Mouse (Mus musculus): ENCODE measurements around the gene Sipa1l3.

Sipa1l3 gene

DNA sequence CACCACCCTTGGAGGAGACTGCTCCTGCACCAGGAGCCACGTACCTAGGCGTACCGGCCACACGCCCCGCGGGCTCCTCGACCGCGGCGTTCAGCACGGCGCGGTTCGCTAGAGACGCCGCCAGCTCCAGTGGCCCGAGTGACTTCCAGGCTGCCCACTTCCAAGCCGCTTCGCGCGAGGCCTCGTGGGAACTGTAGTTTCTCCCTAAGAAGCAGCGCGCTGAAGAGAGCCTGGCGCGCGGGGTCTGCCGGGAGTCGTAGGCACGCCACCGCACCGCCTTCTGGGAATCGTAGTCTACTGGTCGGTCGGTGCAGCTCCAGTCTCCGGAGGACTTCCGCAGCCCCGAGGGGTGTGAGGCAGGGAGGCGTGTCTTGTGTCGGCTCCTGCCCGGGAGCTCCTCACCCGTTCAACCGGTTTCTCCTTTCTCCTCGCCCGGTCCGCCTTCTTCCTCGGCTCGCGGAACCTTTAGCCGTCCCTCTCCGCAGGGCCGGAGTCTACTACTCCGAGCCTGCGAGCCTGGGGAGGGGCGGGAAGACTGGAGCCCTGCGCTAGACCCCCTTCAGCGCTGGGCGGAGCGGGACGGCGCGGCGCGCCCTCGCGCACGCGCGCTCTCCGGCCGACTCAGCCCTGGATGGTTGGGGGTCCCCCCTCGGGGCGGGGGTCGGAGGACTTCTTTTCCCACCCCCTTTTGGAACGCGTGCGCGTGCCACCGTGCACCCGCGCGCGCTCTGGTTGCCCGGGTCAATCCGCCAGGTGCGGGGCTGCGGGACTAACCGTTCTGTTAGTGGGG lies at the start of gene Sipa1l3:
Sipa1l3 (minus strand) TSS at position 221 of the 790 bp plus-strand sequence.
- DNase-seq, result peak; percentile 100

DNA sequence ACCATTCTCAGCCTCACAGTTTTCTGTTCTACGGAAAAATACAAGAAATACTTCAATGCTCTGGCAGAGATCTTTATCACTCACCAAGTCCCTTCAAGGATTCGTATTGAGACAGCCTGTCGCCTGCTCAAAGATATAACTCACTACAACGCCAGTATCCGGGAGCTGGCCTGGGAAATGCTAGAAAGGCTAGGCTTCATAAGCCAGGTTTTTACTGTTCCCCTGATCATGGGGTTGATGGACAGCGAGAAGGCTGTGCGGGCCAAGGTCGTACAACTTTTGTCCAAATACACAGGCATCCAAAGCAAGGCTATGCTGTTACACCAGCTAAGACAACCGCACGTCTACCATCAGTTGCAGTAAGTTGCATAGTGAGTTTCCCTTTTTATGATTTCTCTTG lies 44.6 kb upstream of the Sipa1l3 start:
- DNase-seq, result no peak

DNA sequence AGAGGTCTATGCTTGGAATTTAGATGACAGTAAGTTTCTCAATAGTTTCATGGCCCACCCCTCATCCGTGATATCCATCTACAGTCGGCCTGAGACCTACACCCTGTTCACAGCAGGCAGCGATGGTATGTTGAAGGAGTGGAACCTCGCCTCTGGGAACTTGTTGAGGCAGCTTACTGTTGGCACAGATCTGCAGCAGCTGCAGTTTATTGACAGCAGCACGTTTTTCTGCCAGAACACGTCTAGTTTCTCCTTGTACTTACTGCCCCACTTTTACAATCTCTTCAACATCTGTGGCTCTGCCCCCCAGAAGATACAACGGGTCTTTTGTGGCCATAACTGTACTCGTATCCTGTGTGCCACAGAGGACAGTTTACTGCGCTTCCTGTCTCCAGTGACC lies 42.6 kb upstream of the Sipa1l3 start:
- DNase-seq, result no peak

DNA sequence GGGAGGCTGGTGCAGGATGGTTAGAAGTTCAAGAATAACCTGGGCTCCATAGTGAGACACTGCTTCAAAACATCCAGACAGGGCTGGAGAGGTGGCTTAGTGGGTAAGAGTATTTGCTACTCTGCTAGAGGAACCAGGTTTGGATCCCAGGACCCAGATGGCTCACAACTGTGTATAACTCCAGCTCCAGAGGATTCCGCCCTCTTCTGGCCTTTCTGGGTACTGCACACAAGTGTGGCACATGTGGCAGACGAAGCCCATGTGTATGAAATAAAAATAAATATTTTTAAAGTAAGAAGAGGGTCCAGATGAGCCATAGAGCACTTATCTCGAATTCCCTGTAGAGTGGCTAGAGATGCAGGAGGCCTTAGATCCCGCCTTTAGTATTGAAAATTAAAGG lies 40.8 kb upstream of the Sipa1l3 start:
- no peak for DNase-seq

DNA sequence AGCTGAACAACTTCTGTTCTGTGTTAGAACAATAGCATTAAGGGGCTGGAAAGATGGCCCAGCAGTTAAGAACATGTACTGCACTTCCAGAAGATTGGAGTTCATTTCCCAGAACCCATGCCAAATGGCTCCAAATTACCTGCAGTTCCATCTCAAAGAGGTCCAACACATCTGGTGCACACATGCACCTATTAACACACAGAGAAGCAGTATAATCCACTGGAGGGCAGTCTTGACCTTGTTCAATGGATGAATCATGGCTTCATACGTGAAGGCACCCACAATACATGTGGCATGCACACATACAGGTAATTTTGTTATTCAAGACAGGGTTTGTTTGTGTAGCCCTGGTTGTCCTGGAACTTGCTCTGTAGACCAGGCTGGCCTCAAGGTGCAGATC lies 40.3 kb upstream of the Sipa1l3 start:
- DNase-seq, result peak; percentile 8

DNA sequence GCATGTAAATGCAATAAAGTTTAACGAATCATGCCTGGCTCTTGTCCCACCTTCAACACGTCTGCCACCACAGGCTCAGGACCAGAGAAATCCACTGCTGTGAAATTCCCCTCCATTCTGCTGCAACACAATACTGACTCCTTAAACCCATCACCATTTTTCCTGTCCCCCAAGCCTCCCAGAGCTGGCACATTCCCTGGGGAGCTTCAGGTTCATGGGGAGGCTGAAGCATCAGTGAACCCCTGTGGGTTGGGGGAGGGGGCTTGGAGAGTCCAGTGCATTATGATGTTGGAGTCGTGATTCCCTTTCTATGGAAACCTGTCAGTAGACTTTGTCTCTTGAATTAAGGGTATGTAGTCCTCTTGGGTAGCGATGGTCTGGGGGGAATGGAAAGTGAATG lies 37.8 kb upstream of the Sipa1l3 start:
- no peak for DNase-seq

DNA sequence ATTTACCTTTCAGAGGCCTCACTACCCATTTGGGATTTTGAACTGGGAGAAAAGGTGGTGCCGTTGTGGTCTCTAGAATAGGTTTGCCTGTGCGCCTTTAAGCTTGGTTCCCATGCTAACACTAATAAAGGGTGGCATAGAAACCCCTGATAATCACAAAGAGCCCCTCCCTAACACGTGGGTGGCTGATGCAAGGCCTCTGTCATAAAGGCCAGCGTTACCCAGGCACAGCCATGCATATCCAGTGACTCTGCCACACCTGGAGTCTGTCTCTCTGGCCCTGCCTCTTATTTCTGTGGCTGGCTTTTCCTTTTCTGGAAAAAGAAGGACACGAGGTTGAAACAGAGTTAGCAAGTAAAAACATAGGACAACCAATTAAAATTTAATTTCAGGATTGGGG lies 37.1 kb upstream of the Sipa1l3 start:
- DNase-seq, result no peak

DNA sequence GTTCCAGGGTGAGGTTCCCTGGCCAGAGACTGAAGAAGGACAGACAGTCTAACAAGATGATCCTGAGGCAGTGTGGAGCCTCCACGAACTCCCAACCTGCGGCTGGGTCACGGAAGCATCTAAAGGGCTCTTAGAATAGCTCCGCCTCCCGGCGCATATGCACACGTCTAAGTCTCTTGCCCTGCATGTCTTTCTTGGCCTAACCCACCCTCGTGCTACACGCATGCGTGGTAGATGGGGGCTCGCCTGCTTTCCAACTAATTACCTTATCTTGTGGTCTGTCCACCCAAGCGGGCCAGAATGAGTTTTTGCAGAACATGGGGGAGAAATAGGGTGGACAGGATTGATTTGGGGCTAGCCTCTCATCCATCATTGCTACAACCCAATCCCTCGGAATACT lies 36.6 kb upstream of the Sipa1l3 start:
- no peak for DNase-seq

DNA sequence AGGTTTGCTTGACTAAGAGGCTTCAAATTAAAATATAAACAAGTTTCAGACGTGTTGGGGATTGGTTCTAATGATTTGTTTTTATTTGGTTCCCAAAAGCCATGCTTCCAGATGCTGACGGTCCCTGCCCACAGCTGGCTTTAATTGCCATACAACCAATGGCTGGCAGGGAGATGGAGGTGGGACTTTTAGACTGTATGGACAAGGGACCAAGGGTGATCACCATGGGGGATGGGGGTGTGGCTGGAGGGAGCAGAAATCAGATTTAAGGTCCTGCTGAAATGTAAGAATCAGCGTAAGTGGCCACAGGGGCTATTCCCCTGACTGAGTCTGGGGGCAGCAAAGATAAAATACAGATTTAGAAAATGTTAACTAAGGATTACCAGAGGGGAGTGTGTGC lies 32.2 kb upstream of the Sipa1l3 start:
- peak; percentile 8 for DNase-seq

DNA sequence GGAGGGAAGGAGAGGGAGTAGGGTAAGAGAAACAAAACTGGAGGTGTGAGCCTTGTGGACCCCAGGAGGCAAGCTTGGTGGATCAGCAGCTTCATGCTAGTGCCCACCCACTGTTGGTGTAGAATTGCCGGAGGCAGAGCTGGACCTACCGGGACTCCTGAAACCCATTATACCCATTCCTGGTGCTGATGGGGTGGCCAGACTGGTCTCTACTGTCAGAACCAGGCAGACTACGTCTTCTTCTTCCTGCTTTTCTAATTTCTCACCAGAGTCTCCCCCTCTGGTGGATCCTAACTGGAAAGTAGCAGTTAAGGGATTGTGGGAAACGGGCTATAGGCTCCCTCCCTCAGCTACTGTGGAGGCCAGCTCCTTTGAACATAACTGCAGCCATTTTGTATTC lies 23.2 kb upstream of the Sipa1l3 start:
- DNase-seq, result no peak

DNA sequence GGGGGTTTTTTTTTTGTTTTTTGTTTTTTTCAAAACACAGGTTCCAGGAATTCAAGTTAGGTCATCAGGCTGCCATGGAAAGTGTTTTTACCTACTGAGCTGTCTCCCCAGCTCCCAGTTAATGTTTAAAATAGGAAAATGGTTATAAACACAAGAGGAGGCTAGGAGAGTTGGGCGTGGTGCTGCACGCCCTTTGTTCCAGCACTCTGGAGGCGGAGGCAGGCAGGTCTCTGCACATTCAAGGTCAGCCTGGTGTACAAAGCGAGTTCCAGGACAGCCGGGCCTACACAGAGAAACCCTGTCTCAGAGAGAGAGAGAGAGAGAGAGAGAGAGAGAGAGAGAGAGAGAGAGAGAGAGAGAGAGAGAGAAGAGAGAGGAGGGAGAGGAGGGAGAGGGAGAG lies 22.7 kb upstream of the Sipa1l3 start:
- no peak for DNase-seq

DNA sequence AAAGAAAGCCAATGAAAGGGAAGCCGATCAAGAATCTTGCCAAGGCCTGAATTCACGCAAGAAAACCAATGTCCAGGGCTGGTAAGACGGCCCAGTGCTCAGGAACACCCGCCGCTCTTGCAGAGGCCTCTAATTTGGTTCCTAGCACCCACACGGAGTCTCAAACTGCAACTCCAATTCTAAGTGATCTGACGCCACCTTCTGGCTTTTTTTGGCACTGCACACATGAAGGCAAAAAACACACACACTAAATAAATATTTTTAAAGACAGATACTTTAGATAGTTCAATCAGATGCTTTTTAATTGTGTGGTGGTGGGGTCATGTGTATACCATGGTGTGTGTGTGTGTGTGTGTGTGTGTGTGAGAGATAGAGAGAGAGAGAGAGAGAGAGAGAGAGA lies 22.2 kb upstream of the Sipa1l3 start:
- no peak for DNase-seq

DNA sequence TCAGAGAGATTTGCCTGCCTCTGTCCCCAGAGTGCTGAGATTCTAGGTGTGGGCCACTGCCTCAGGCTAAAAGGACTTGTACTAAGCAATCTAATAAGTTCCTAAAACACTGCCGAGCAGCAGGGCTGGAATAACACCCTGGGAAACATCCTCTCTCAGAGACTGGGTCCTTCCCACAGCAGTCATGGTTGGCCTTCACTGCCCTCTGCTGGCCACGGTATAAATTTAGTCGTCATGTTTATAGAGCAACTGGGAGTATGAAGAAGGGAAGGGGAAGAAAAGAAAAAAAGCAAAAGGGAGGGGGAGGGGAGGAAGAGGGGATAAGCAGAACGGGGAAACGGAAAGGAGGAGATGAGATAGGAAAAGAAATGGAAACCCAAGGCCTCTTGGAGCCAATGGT lies 5.3 kb upstream of the Sipa1l3 start:
- peak; percentile 76 for DNase-seq

DNA sequence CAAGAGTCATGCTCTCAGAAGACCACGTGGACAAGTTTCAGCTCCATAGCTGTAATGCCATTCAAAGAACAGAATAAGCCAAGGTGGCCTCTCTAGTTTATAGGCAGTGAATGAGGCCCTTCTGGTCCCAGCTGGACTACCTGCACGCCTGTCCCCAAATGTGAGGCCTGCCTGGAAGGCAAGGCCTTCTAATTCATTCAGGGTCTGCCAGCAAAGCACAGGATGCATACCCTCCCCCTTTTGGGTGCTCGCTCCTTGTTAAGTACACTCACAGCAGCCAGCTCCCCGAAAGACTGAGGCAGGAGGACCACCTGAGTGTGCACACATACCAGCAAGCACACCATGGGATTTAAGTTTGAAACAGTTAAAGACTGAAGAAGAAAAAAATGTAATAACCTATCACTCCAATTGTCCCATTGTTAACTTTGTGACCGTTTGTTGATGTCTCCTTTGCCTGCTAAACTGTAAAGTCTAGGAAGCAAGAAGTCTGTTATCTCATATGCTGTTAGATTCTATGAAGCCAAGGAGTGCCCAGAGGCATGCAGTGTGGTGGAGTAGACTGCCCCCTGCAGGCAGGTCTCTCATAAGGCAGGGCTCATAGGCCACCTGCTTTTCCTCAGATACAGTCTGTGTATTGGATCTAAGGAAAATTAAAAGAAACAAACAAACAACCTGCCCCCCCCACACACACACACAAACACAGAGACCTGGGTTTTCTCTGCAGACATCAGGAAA lies 3.6 kb upstream of the Sipa1l3 start:
- peak; percentile 85 for DNase-seq

DNA sequence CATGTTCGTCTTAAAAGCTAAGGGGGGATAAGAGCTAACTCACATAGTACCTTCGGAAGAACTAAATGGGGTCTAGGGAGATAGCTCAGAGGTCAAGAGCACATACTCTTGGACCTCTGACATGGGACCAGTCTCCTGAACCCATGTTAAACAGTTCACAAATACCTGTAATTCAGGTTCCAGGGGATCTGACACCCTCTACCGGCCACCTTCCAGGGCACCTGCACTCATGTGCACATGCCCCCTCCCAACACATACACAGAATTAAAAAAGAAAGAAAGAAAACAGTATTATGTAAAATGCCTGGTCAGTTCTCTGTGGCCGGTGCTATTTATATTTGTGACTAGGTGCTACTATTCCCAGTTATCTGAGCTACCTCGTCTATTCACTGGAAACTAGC lies 2.9 kb upstream of the Sipa1l3 start:
- DNase-seq, result no peak

DNA sequence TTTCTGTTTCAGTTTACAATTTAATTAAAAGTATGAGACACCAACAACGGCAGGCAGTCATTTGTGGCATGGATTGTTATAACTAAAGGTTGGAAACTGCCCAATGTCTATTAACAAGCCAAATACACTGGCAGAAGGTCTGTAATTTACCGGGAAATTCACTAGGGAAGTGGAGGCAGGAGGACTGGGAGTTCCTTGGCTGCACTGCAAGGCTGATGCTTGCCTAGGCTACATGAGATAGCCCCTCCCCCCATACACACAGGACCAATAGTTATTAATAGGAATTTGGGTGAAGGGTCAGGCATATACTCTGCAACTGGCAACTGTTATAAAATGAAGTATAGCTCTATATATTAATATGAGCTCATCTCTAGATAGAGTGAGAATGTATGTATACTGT lies 2.4 kb upstream of the Sipa1l3 start:
- DNase-seq, result no peak

DNA sequence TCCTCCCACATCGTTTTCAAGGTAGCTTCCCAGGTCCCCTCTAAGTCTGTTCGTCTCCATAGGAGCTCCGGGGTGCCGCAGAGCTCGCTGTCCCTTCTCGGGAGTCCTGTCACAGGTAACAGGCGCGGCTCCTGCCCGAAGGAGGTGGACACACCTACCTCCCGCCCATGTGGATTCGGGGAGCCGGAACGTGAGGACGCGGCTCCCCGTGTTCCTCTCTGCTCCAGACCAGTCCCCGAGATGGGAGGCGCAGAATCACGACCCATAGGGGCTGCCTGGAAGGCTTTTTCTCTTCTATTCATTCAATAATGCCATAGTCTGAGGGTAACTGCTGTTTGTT lies 740 bp upstream of the Sipa1l3 start:
- DNase-seq, result no peak

DNA sequence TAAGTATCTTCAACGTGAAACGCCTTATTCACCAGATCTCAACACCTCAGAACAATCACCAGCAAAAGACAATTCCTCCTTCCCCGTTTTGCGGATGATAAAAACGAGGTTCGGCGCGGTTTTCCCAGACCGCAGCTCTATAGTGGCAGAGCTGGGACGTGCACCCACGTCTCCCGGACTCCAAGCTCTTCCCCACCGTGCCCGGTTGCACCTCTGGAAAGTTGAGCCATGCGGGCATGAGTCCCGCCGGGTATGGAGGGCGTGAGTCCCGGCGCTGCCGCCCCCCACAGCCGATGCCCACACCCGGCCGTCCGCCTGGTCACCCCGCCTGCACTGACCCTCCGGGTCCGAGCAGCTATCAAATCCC lies 404 bp downstream of the Sipa1l3 start:
- no peak for DNase-seq

DNA sequence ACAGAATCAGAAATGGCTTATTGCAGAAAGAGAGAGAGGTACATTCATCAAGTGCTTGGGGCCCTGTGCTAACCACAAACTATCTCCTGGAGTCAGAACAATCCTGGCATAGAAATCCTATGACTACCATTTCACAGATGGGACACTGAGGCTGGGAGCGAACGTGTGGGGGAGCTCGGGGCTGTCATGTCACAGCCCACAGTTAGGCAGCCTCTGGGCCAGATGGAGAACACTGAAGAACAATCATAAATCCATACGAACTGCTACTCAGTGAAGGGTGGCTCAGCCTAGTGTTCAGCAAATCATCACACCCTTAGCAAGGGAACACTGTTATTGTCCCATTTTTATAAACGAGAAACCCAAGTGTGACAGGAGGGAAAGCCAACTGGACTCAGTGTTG lies 1.3 kb downstream of the Sipa1l3 start:
- no peak for DNase-seq

DNA sequence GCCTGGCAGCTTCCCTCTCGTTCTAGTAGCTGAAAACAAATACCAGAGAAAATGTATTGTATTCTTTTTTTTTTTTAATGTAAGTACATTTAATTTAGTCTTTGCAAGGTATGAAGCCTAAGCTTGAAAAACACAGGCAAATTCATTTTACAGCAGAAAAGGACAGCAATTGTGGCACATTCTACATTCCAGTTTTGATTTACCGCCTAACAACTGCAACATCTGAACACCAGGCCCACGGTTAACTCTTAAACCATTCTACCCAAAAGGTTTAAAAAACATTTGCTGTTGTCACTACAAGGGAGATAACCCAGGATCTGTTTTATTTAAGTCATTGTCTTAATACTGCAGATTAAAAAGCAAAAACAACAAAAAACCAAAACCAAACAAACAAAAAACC lies 2.8 kb downstream of the Sipa1l3 start:
- DNase-seq, result no peak

DNA sequence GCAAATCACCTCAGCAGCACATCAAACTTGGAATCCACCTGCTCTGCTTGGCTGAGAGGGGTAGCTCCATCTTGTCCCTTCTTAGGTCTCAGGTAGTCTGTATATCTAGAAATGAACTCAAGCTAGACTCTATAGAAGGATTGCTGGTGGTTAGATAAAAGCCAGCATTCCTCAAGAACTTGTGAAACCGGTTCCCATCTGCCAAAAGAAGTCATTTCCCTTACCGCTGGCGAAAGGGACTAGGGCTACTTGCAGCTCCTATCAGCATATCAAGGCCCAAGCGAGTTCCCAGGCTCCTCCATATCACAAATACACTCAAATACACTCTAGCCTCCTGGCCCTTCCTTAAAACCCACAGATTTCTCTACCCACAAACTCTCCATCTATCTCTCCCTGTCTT lies 5.7 kb downstream of the Sipa1l3 start:
- no peak for DNase-seq

DNA sequence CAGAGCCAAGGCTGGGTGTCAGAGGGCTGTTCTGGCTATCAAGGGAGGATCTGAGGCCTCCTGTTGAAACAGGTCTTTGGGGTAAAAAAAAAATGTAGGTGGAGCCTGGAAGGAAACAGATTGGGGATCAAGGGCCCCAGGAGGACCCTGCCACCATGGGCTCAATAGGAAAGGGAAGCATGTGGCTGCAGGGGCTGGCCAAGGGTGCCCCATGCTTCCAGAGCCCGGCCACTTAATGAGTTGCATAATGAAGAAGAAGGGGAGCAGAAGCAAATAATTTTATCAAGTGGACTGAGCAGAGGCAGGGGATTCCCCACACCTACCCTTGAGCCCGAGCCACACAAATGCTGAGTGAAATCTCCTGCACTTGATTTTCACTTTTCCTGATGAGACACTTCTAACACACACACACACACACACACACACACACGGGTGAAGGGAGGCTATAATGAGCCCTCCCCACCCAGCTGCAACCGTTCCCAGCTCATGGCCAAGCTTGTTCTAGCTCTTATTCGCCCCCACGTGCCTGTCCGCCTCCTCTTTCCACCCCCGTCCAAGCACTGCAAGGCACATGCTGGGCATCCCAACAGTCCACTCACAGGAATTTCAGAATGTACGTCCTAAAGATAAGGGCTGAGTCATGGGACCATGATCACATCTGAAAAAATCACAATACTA lies 6.7 kb downstream of the Sipa1l3 start:
- DNase-seq, result no peak

DNA sequence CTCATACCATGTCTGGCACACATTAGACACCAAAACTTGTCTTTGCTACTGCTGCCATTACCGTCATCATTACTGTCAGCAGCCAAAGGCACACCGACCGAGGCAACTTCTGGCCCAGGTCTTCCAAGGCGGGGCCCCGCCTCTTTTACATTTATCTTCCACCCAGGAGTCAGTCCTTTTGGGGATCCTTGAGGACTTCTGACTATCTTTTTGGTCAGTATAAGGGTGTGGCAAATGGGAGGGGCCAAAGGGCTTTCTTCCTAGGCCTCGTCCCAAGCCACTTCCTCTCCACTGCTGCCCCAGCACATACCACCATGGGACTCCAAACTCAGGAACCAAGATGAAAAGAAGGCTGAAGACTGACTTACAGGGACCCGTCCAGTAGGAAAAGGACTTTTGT lies 9.9 kb downstream of the Sipa1l3 start:
- no peak for DNase-seq

All from embryo, embryonic 11 days (tissue).